Mouse (Mus musculus): ENCODE data around the gene Stk10. TPM values are rescaled to one million over a fixed set of nuclear protein-coding genes. Genes with fewer than 3 reads are reported as not detected.

Stk10 gene
- polyA plus RNA-seq (2011; ENCODE audit: insufficient read depth, insufficient read length, low read depth, missing spikeins): 7.2 and 7.3 TPM in 2 replicates

- H3K9ac ChIP-seq (ENCODE audit: low read depth, poor library complexity, severe bottlenecking): peak within 1 kb of the TSS; percentile 85
- no peaks in the 10 kb centered on the region for H3K9me3 ChIP-seq (replicated peaks; ENCODE audit: control insufficient read depth, insufficient read depth, low read length, poor library complexity, severe bottlenecking)
- no peak for TF ChIP-seq CTCF (IDR thresholded peaks at IDR 0.05; ENCODE audit: low read depth, low read length)
- no peak for TF ChIP-seq EP300 (IDR thresholded peaks at IDR 0.05; ENCODE audit: insufficient read depth, low read depth, low read length)
- TF ChIP-seq POLR2A (IDR thresholded peaks at IDR 0.05; ENCODE audit: insufficient read depth, low read length): peak; percentile 31
- H3K4me1 ChIP-seq (ENCODE audit: control insufficient read depth, insufficient read depth, low read length): no peaks in the 10 kb centered on the region
- no peaks in the 10 kb centered on the region for H3K36me3 ChIP-seq (ENCODE audit: control insufficient read depth, insufficient read depth, low read length, poor library complexity, severe bottlenecking)
- H3K4me3 ChIP-seq (ENCODE audit: low read depth, low read length): peak within 1 kb of the TSS; percentile 91
- no peak within 1 kb of the TSS for H3K27ac ChIP-seq (ENCODE audit: insufficient read depth, low read length)
- H3K27me3 ChIP-seq (ENCODE audit: control insufficient read depth, insufficient read depth, low read length, poor library complexity, severe bottlenecking): peaks cover 3% of the 10 kb centered on the region; the same call in 1 of the 2 replicates
These were observed at the start of gene Stk10 for GRCm38 (mm10) chr11:32532765-32533481. TSS of gene Stk10 (plus strand) at chr11:32533305.

GRCm38 (mm10) chr11:32485290-32485689, 47.8 kb upstream of the Stk10 start:
- Histone ChIP-seq H3K4me3 (ENCODE audit: low read depth, low read length) (no peak overlapping the region), H3K4me1 (ENCODE audit: control insufficient read depth, insufficient read depth, low read length) (no peaks in the 10 kb centered on the region), H3K9ac (ENCODE audit: low read depth, poor library complexity, severe bottlenecking) (no peak overlapping the region), H3K27me3 (ENCODE audit: control insufficient read depth, insufficient read depth, low read length, poor library complexity, severe bottlenecking) (no peaks in the 10 kb centered on the region), H3K27ac (ENCODE audit: insufficient read depth, low read length) (no peak overlapping the region), H3K36me3 (ENCODE audit: control insufficient read depth, insufficient read depth, low read length, poor library complexity, severe bottlenecking) (no peaks in the 10 kb centered on the region), H3K9me3 (replicated peaks; ENCODE audit: control insufficient read depth, insufficient read depth, low read length, poor library complexity, severe bottlenecking) (no peaks in the 10 kb centered on the region)
- TF ChIP-seq POLR2A (IDR thresholded peaks at IDR 0.05; ENCODE audit: insufficient read depth, low read length) (no peak), EP300 (IDR thresholded peaks at IDR 0.05; ENCODE audit: insufficient read depth, low read depth, low read length) (no peak), CTCF (IDR thresholded peaks at IDR 0.05; ENCODE audit: low read depth, low read length) (no peak)

- H3K4me3 ChIP-seq (ENCODE audit: low read depth, low read length): no peak overlapping the region
- H3K36me3 ChIP-seq (ENCODE audit: control insufficient read depth, insufficient read depth, low read length, poor library complexity, severe bottlenecking): no peaks in the 10 kb centered on the region
- no peak overlapping the region for H3K9ac ChIP-seq (ENCODE audit: low read depth, poor library complexity, severe bottlenecking)
- TF ChIP-seq CTCF (IDR thresholded peaks at IDR 0.05; ENCODE audit: low read depth, low read length) (no peak), POLR2A (IDR thresholded peaks at IDR 0.05; ENCODE audit: insufficient read depth, low read length) (no peak), EP300 (IDR thresholded peaks at IDR 0.05; ENCODE audit: insufficient read depth, low read depth, low read length) (no peak)
- H3K4me1 ChIP-seq (ENCODE audit: control insufficient read depth, insufficient read depth, low read length): no peaks in the 10 kb centered on the region
- H3K27ac ChIP-seq (ENCODE audit: insufficient read depth, low read length): no peak overlapping the region
- H3K9me3 ChIP-seq (replicated peaks; ENCODE audit: control insufficient read depth, insufficient read depth, low read length, poor library complexity, severe bottlenecking): no peaks in the 10 kb centered on the region
- H3K27me3 ChIP-seq (ENCODE audit: control insufficient read depth, insufficient read depth, low read length, poor library complexity, severe bottlenecking): no peaks in the 10 kb centered on the region
These were observed 46.5 kb upstream of the Stk10 start for GRCm38 (mm10) chr11:32486621-32487020.

GRCm38 (mm10) chr11:32487501-32487900, 45.6 kb upstream of the Stk10 start:
- no peak for TF ChIP-seq CTCF (IDR thresholded peaks at IDR 0.05; ENCODE audit: low read depth, low read length)
- no peak for TF ChIP-seq POLR2A (IDR thresholded peaks at IDR 0.05; ENCODE audit: insufficient read depth, low read length)
- TF ChIP-seq EP300 (IDR thresholded peaks at IDR 0.05; ENCODE audit: insufficient read depth, low read depth, low read length): no peak
- no peak overlapping the region for H3K4me3 ChIP-seq (ENCODE audit: low read depth, low read length)
- H3K36me3 ChIP-seq (ENCODE audit: control insufficient read depth, insufficient read depth, low read length, poor library complexity, severe bottlenecking): no peaks in the 10 kb centered on the region
- H3K9me3 ChIP-seq (replicated peaks; ENCODE audit: control insufficient read depth, insufficient read depth, low read length, poor library complexity, severe bottlenecking): no peaks in the 10 kb centered on the region
- H3K9ac ChIP-seq (ENCODE audit: low read depth, poor library complexity, severe bottlenecking): no peak overlapping the region
- no peaks in the 10 kb centered on the region for H3K27me3 ChIP-seq (ENCODE audit: control insufficient read depth, insufficient read depth, low read length, poor library complexity, severe bottlenecking)
- H3K27ac ChIP-seq (ENCODE audit: insufficient read depth, low read length): no peak overlapping the region
- H3K4me1 ChIP-seq (ENCODE audit: control insufficient read depth, insufficient read depth, low read length): no peaks in the 10 kb centered on the region

GRCm38 (mm10) chr11:32488344-32488743, 44.8 kb upstream of the Stk10 start:
- no peak overlapping the region for H3K9ac ChIP-seq (ENCODE audit: low read depth, poor library complexity, severe bottlenecking)
- H3K27ac ChIP-seq (ENCODE audit: insufficient read depth, low read length): no peak overlapping the region
- no peaks in the 10 kb centered on the region for H3K36me3 ChIP-seq (ENCODE audit: control insufficient read depth, insufficient read depth, low read length, poor library complexity, severe bottlenecking)
- no peak overlapping the region for H3K4me3 ChIP-seq (ENCODE audit: low read depth, low read length)
- no peaks in the 10 kb centered on the region for H3K27me3 ChIP-seq (ENCODE audit: control insufficient read depth, insufficient read depth, low read length, poor library complexity, severe bottlenecking)
- no peaks in the 10 kb centered on the region for H3K9me3 ChIP-seq (replicated peaks; ENCODE audit: control insufficient read depth, insufficient read depth, low read length, poor library complexity, severe bottlenecking)
- no peak for TF ChIP-seq POLR2A (IDR thresholded peaks at IDR 0.05; ENCODE audit: insufficient read depth, low read length)
- no peaks in the 10 kb centered on the region for H3K4me1 ChIP-seq (ENCODE audit: control insufficient read depth, insufficient read depth, low read length)

GRCm38 (mm10) chr11:32488808-32489670, 44.1 kb upstream of the Stk10 start:
- Histone ChIP-seq H3K27ac (ENCODE audit: insufficient read depth, low read length) (no peak overlapping the region), H3K36me3 (ENCODE audit: control insufficient read depth, insufficient read depth, low read length, poor library complexity, severe bottlenecking) (no peaks in the 10 kb centered on the region), H3K9me3 (replicated peaks; ENCODE audit: control insufficient read depth, insufficient read depth, low read length, poor library complexity, severe bottlenecking) (no peaks in the 10 kb centered on the region), H3K4me3 (ENCODE audit: low read depth, low read length) (no peak overlapping the region), H3K27me3 (ENCODE audit: control insufficient read depth, insufficient read depth, low read length, poor library complexity, severe bottlenecking) (no peaks in the 10 kb centered on the region), H3K4me1 (ENCODE audit: control insufficient read depth, insufficient read depth, low read length) (no peaks in the 10 kb centered on the region), H3K9ac (ENCODE audit: low read depth, poor library complexity, severe bottlenecking) (no peak overlapping the region)
- TF ChIP-seq POLR2A (IDR thresholded peaks at IDR 0.05; ENCODE audit: insufficient read depth, low read length) (no peak), CTCF (IDR thresholded peaks at IDR 0.05; ENCODE audit: low read depth, low read length) (no peak), EP300 (IDR thresholded peaks at IDR 0.05; ENCODE audit: insufficient read depth, low read depth, low read length) (no peak)
